Mouse (Mus musculus): Measurements from ENCODE around the gene Slc13a2.

DNA sequence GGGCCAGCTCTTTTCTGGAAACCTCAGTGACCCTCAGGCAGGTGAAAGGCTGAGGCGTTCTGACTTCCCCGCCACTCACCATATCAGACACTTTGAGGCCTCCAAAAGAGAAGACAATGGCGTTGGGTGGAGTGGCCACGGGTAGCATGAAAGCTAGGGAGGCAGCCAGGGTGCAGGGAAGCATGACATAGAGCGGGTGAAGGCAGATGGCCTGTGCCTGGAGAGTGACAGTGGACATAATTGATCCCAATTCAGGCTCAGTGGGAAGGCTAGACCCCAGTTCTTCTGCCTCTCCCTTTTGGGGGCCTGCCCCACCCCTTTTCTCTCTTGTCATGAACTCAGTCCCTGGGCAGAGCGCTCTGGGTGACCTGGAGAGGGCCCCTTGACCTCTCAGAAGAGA is 23.8 kb downstream of the Slc13a2 start:
- TF ChIP-seq CTCF (conservative IDR thresholded peaks at IDR 0.05; ENCODE audit: insufficient read depth, insufficient read length, low read depth, low read length) (no peak), POLR2A (IDR thresholded peaks at IDR 0.05; ENCODE audit: low read depth, low read length) (no peak)
